Mouse (Mus musculus) thymus, adult 2 months (tissue): ENCODE data around the gene Dennd6b.

Experiments
- CTCF ChIP-seq: fragments of 200-500 bp; IDR thresholded peaks from 2 replicates; pipeline ENCODE4 v1.5.1; 2012; ENCODE audit warnings: mild to moderate bottlenecking, control low read depth, low read length, moderate library complexity, borderline replicate concordance; ENCODE audit not compliant: control insufficient read depth, poor library complexity, insufficient read depth; ENCODE audit errors: extremely low read depth
- POLR2A ChIP-seq: fragments of 200-500 bp; IDR thresholded peaks from 2 replicates; pipeline ENCODE4 v1.6.1; 2012; ENCODE audit warnings: mild to moderate bottlenecking, low read length, control low read depth, moderate library complexity; ENCODE audit not compliant: control insufficient read depth, poor library complexity, insufficient read depth; ENCODE audit errors: extremely low read depth

GRCm38 (mm10) chr15:89149271-89150040, 46.8 kb downstream of the Dennd6b start, which contains the start of gene Mapk11:
- TF ChIP-seq POLR2A (0 out of 2 replicates have a peak, but pooled peaks have one; percentile 36), CTCF (no peak)
